Mouse (Mus musculus) ES-Bruce4 (cell line): ENCODE results near the gene Mipep. TPM values are rescaled to one million over a fixed set of nuclear protein-coding genes. Genes with fewer than 3 reads are reported as not detected.

Source experiments
- H3K27ac ChIP-seq: 2 replicates; pipeline ENCODE4 v1.5.1; 2012; ENCODE audit warnings: low read length, inconsistent platforms; ENCODE audit not compliant: insufficient read depth
- H3K27me3 ChIP-seq: 2 replicates; pipeline ENCODE4 v1.6.1; 2012; ENCODE audit warnings: mild to moderate bottlenecking, low read length, inconsistent platforms; ENCODE audit not compliant: control insufficient read depth, poor library complexity, insufficient read depth, severe bottlenecking
- H3K36me3 ChIP-seq: 2 replicates; pipeline ENCODE4 v1.6.1; 2012; ENCODE audit warnings: inconsistent platforms, mild to moderate bottlenecking, low read length, moderate library complexity; ENCODE audit not compliant: control insufficient read depth, poor library complexity, insufficient read depth, severe bottlenecking
- H3K4me1 ChIP-seq: one replicate; pipeline ENCODE4 v1.8.1; 2011; ENCODE audit warnings: low read length; ENCODE audit not compliant: control insufficient read depth, insufficient read depth
- H3K4me3 ChIP-seq: 2 replicates; pipeline ENCODE4 v1.5.1; 2011; ENCODE audit warnings: low read depth, mild to moderate bottlenecking, low read length
- H3K9ac ChIP-seq: 2 replicates; pipeline ENCODE4 v1.6.1; 2012; ENCODE audit warnings: low read depth, mild to moderate bottlenecking, inconsistent platforms; ENCODE audit not compliant: poor library complexity, severe bottlenecking
- H3K9me3 ChIP-seq: replicated peaks from 2 replicates; pipeline ENCODE4 v1.6.1; 2012; ENCODE audit warnings: mild to moderate bottlenecking, low read length, inconsistent platforms; ENCODE audit not compliant: control insufficient read depth, poor library complexity, insufficient read depth, severe bottlenecking
- CTCF ChIP-seq: IDR thresholded peaks from one replicate; pipeline ENCODE4 v1.8.1; 2011; ENCODE audit warnings: low read depth, low read length
- EP300 ChIP-seq: IDR thresholded peaks from 2 replicates; pipeline ENCODE4 v1.6.1; 2011; ENCODE audit warnings: low read depth, low read length; ENCODE audit not compliant: insufficient read depth
- POLR2A ChIP-seq: IDR thresholded peaks from one replicate; pipeline ENCODE4 v1.8.1; 2011; ENCODE audit warnings: low read length; ENCODE audit not compliant: insufficient read depth
- polyA plus RNA-seq: library from polyadenylated mRNA; stranded (reverse); fragments of >200 nt; gene quantifications from 2 replicates; pipeline ENCODE4 v1.2.4, GENCODE M21; 2011; ENCODE audit warnings: low read depth; ENCODE audit not compliant: missing spikeins, insufficient read depth, insufficient read length

The Mipep gene
- polyA plus RNA-seq, 1 experiment: 25.9 TPM

GRCm38 (mm10) chr14:60839654-60840053, 55.3 kb downstream of the Mipep start:
- H3K4me1 ChIP-seq: peaks cover 4% of the 10 kb centered on the region
- H3K36me3 ChIP-seq: peaks cover 2% of the 10 kb centered on the region
- H3K27me3 ChIP-seq: no peaks in the 10 kb centered on the region
- no peak overlapping the region for H3K4me3 ChIP-seq
- H3K27ac ChIP-seq: no peak overlapping the region
- TF ChIP-seq POLR2A (no peak), EP300 (no peak), CTCF (no peak)
- no peaks in the 10 kb centered on the region for H3K9me3 ChIP-seq
- no peak overlapping the region for H3K9ac ChIP-seq

GRCm38 (mm10) chr14:60841977-60842659, 57.7 kb downstream of the Mipep start:
- Histone ChIP-seq H3K4me3 (no peak overlapping the region), H3K9me3 (no peaks in the 10 kb centered on the region), H3K27ac (no peak overlapping the region), H3K9ac (no peak overlapping the region), H3K36me3 (peaks cover 5% of the 10 kb centered on the region), H3K27me3 (no peaks in the 10 kb centered on the region), H3K4me1 (peaks cover 4% of the 10 kb centered on the region)
- TF ChIP-seq CTCF (no peak), POLR2A (no peak), EP300 (no peak)

- H3K36me3 ChIP-seq: peaks cover 5% of the 10 kb centered on the region
Measured at GRCm38 (mm10) chr14:60843596-60843995, 59.2 kb downstream of the Mipep start.

GRCm38 (mm10) chr14:60845261-60846045, 61.1 kb downstream of the Mipep start:
- Histone ChIP-seq H3K4me3 (no peak overlapping the region), H3K9me3 (0 out of 2 replicates have a peak, but pooled peaks cover 2% of the 10 kb centered on the region), H3K36me3 (peaks cover 5% of the 10 kb centered on the region), H3K9ac (no peak overlapping the region), H3K4me1 (no peaks in the 10 kb centered on the region), H3K27me3 (no peaks in the 10 kb centered on the region), H3K27ac (no peak overlapping the region)
- TF ChIP-seq CTCF (no peak), POLR2A (no peak), EP300 (no peak)

More at GRCm38 (mm10) chr14:60843596-60843995, 59.2 kb downstream of the Mipep start:
- no peak overlapping the region for H3K27ac ChIP-seq
- TF ChIP-seq EP300 (no peak), POLR2A (no peak), CTCF (no peak)
- H3K9ac ChIP-seq: no peak overlapping the region
- peaks cover 2% of the 10 kb centered on the region for H3K4me1 ChIP-seq
- H3K9me3 ChIP-seq: no peaks in the 10 kb centered on the region
- no peaks in the 10 kb centered on the region for H3K27me3 ChIP-seq
- H3K4me3 ChIP-seq: no peak overlapping the region

- Histone ChIP-seq H3K27ac (no peak overlapping the region), H3K27me3 (no peaks in the 10 kb centered on the region), H3K36me3 (peaks cover 5% of the 10 kb centered on the region), H3K9ac (no peak overlapping the region), H3K4me3 (no peak overlapping the region), H3K9me3 (0 out of 2 replicates have a peak, but pooled peaks cover 2% of the 10 kb centered on the region), H3K4me1 (no peaks in the 10 kb centered on the region)
- TF ChIP-seq CTCF (no peak), EP300 (no peak), POLR2A (no peak)
Measured at GRCm38 (mm10) chr14:60846174-60846573, 61.8 kb downstream of the Mipep start.

GRCm38 (mm10) chr14:60848194-60848593, 63.8 kb downstream of the Mipep start:
- no peak for TF ChIP-seq EP300
- TF ChIP-seq POLR2A: no peak
- TF ChIP-seq CTCF: no peak
- Histone ChIP-seq H3K9ac (no peak overlapping the region), H3K4me3 (no peak overlapping the region), H3K27me3 (no peaks in the 10 kb centered on the region), H3K36me3 (peaks cover 5% of the 10 kb centered on the region), H3K4me1 (no peaks in the 10 kb centered on the region), H3K9me3 (0 out of 2 replicates have a peak, but pooled peaks cover 2% of the 10 kb centered on the region), H3K27ac (no peak overlapping the region)
